8 mouse cellular contexts compared by ENCODE assay signal in the genomic region with DNA sequence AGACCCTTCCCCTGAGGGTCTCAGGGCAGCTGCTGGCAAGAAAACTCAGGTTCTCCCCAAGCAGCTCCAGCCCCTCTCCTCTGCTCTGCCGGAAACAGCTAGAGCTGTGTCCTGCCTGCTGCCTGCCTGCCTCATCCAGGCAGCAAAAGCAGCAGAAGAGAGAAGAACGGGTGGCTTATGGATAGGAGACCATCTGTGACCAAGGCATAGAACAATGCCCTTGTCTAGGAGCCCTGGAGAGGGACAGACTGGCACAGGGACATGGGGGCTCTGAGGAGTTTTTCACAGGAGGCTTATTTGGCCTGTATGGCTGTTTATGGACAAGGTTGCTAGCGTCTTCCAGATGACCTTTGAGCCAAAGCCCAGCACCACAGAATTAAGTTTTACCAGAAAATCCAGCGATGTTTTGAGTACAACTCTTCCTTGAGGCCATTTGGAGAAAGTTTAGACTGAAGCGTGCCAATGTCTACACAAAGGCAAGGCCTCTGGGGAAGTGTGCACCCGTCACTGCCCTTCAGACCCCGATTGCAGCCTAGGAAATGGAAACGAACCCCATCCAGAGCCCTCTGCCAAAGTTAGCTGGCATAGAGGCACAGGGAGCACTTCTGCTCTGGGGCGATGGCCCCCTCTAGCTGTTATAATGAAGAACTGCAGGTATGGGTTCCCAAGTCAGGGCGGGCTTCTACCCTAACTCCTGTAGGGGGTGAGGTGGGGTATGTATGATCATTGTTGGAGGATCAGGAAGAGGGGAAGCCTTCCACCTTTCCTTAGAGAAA. TPM values are rescaled to one million over a fixed set of nuclear protein-coding genes. Genes with fewer than 3 reads are reported as not detected.
A peak's percentile ranks its signal among the peaks of the same experiment; 100 is the strongest.
DNase-seq lines count a peak whose midpoint lies in the region; ATAC-seq and TF ChIP-seq lines count a peak whose summit lies in the region.

No protein-coding gene starts in this region.

- peaks cover 53% of the 10 kb centered on the region for H3K4me1 ChIP-seq in kidney, adult 2 months (ENCODE audit: control insufficient read depth, insufficient read depth, low read length)
- peaks cover 25% of the 10 kb centered on the region for H3K4me1 ChIP-seq in bone marrow macrophage, adult 2 months (ENCODE audit: control insufficient read depth, insufficient read depth, low read length)

- WGBS in kidney, adult 2 months = 19% methylated on average over 10 of the region's 10 CpGs

- peak; percentile 83 for TF ChIP-seq CTCF in kidney, adult 2 months (conservative IDR thresholded peaks at IDR 0.05; ENCODE audit: insufficient read depth, insufficient read length, low read depth, low read length)
- TF ChIP-seq CTCF in bone marrow macrophage, adult 2 months (IDR thresholded peaks at IDR 0.05; ENCODE audit: low read depth, low read length) = peak; percentile 65

- H3K36me3 ChIP-seq in kidney, adult 2 months (ENCODE audit: control insufficient read depth, insufficient read depth, low read length) = 0 out of 2 replicates have a peak, but pooled peaks cover 1% of the 10 kb centered on the region

- peak overlapping the region; percentile 63 for H3K27ac ChIP-seq in kidney, adult 2 months (ENCODE audit: insufficient read depth, low read depth, low read length)
- H3K27ac ChIP-seq in bone marrow macrophage, adult 2 months (ENCODE audit: insufficient read depth, low read depth, low read length) = no peak overlapping the region

- intact Hi-C loops in heart, postnatal 25 days (cut with DNase I) = loop anchor here (2.0 kb wide), 1 partner anchor 55 kb away; a partner anchor contains a TSS

- DNase-seq in kidney, adult 2 months = peak; percentile 76
- DNase-seq in kidney, adult 11 months = no peak
- peak; percentile 52 for DNase-seq in heart, postnatal 25 days (ENCODE audit: low spot score)
- peak; percentile 61 for DNase-seq in layer of hippocampus, adult 9-11 months
- peak; percentile 47 to 54 for DNase-seq in spleen, postnatal 36 days (ENCODE audit: low spot score in 2 of 2)

- peak; percentile 63; the same call in 1 of the 2 replicates for ATAC-seq in erythroid progenitor cell, adult 5-6 weeks (replicated peaks; ENCODE audit: low FRiP score, poor library complexity, severe bottlenecking)
- peak; percentile 80 for ATAC-seq in megakaryocyte, adult 5-6 weeks (ENCODE audit: poor library complexity, severe bottlenecking)

- TF ChIP-seq POLR2A in kidney, adult 2 months (IDR thresholded peaks at IDR 0.05; ENCODE audit: low read depth, low read length) = no peak
- no peak for TF ChIP-seq POLR2A in bone marrow macrophage, adult 2 months (IDR thresholded peaks at IDR 0.05; ENCODE audit: borderline replicate concordance, low read depth, low read length)

- no peaks in the 10 kb centered on the region for H3K27me3 ChIP-seq in kidney, adult 2 months (replicated peaks; ENCODE audit: control insufficient read depth, insufficient read depth, low read length)

- H3K4me3 ChIP-seq in kidney, adult 2 months (ENCODE audit: insufficient read depth, low read depth, low read length) = no peak overlapping the region
- H3K4me3 ChIP-seq in bone marrow macrophage, adult 2 months (ENCODE audit: insufficient read depth, low read length) = no peak overlapping the region

RNA-seq across cellular contexts. Expression of a gene that starts 49.3 kb away (rescaled TPM):
- 41.3 and 43.6 TPM in 2 replicates for polyA plus RNA-seq in kidney, adult 2 months (2012; rRNA removed)
- polyA plus RNA-seq in bone marrow macrophage, adult 2 months (2012; ENCODE audit: insufficient read depth, insufficient read length, missing spikeins) = 66.3 and 69.0 TPM in 2 replicates
- total RNA-seq in erythroid progenitor cell, adult 5-6 weeks (2015; ENCODE audit: low replicate concordance) = 4.2 and 9.4 TPM in 2 replicates
- total RNA-seq in erythroid progenitor cell, adult 5-6 weeks (2017; ENCODE audit: low replicate concordance) = 5.5 and 7.7 TPM in 2 replicates
- 10 to 100 TPM; 37.3 to 40.6 TPM for total RNA-seq in heart, postnatal 25 days (2021)
- 14.1 and 18.2 TPM in 2 replicates for total RNA-seq in megakaryocyte, adult 5-6 weeks (2015)
- 18.0 and 20.1 TPM in 2 replicates for total RNA-seq in megakaryocyte, adult 5-6 weeks (2017)

RNA-seq across cellular contexts. Expression of a gene that starts 55.5 kb away (rescaled TPM):
- polyA plus RNA-seq in kidney, adult 2 months (2012; rRNA removed) = 38.2 and 39.7 TPM in 2 replicates
- 14.7 and 15.1 TPM in 2 replicates for polyA plus RNA-seq in bone marrow macrophage, adult 2 months (2012; ENCODE audit: insufficient read depth, insufficient read length, missing spikeins)
- total RNA-seq in erythroid progenitor cell, adult 5-6 weeks (2015; ENCODE audit: low replicate concordance) = 3.6 and 5.9 TPM in 2 replicates
- total RNA-seq in erythroid progenitor cell, adult 5-6 weeks (2017; ENCODE audit: low replicate concordance) = 2.4 and 4.8 TPM in 2 replicates
- total RNA-seq in heart, postnatal 25 days (2021) = 10 to 100 TPM; 12.0 to 12.6 TPM
- 6.4 and 6.9 TPM in 2 replicates for total RNA-seq in megakaryocyte, adult 5-6 weeks (2015)
- 3.0 and 5.5 TPM in 2 replicates for total RNA-seq in megakaryocyte, adult 5-6 weeks (2017)

RNA-seq across cellular contexts. Expression of a gene that starts 56.7 kb away (rescaled TPM):
- polyA plus RNA-seq in kidney, adult 2 months (2012; rRNA removed) = 73.8 and 80.4 TPM in 2 replicates
- 79.0 and 92.5 TPM in 2 replicates for polyA plus RNA-seq in bone marrow macrophage, adult 2 months (2012; ENCODE audit: insufficient read depth, insufficient read length, missing spikeins)
- 66.7 and 75.0 TPM in 2 replicates for total RNA-seq in erythroid progenitor cell, adult 5-6 weeks (2015; ENCODE audit: low replicate concordance)
- total RNA-seq in erythroid progenitor cell, adult 5-6 weeks (2017; ENCODE audit: low replicate concordance) = 82.9 and 94.7 TPM in 2 replicates
- total RNA-seq in heart, postnatal 25 days (2021) = 10 to 100 TPM; 89.3 to 94.8 TPM
- 52.7 and 59.6 TPM in 2 replicates for total RNA-seq in megakaryocyte, adult 5-6 weeks (2015)
- total RNA-seq in megakaryocyte, adult 5-6 weeks (2017) = 98.0 and 106 TPM in 2 replicates
